Mouse (Mus musculus): ENCODE measurements around the gene Srprb. TPM values are rescaled to one million over a fixed set of nuclear protein-coding genes. Genes with fewer than 3 reads are reported as not detected.

Gene Srprb
- polyA plus RNA-seq, 2 experiments = 17.1 to 18.4 TPM

DNA sequence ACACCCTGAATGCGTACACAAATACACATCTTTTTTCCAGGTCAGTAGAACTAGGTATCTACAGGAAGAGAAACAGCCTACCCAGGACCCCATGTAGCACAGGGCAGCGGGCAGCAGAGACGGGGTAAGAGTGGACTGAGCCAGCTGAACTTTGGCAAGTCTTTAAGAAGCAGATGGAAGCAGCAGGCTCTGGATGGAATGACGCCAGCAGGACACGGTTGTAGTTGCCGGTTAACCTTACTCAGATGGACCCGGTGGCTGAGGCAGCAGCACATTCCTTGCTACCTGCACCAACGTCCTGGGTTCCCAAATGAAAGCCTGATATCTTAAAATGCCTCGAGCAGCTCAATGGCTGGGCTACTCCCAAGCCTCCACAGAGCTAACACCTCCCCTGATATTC is 15.2 kb downstream of the Srprb start:
- no peak for ATAC-seq (ENCODE audit: insufficient read depth)
- no peaks in the 10 kb centered on the region for H3K9me3 ChIP-seq (ENCODE audit: control insufficient read depth, low read length)
- WGBS (ENCODE audit: insufficient replicate concordance) = 68% methylated on average over 9 of the region's 9 CpGs
- H3K27ac ChIP-seq = no peak overlapping the region
- H3K36me3 ChIP-seq (replicated peaks; ENCODE audit: control insufficient read depth, insufficient read depth, low read depth) = no peaks in the 10 kb centered on the region; the same call in 1 of the 2 replicates
- H3K4me3 ChIP-seq (ENCODE audit: insufficient read depth in 1 of 2, low read depth in 2 of 2, low read length in 2 of 2) = no peak overlapping the region
- H3K27me3 ChIP-seq (ENCODE audit: control insufficient read depth, insufficient read depth, low read length) = no peaks in the 10 kb centered on the region; the same call in 1 of the 2 replicates
- H3K9ac ChIP-seq (replicated peaks) = no peak overlapping the region
- no peaks in the 10 kb centered on the region for H3K4me1 ChIP-seq (replicated peaks; ENCODE audit: control insufficient read depth in 2 of 2, insufficient read depth in 2 of 2, low read length in 1 of 2)
- DNase-seq (ENCODE audit: low read depth in 3 of 3, low spot score in 3 of 3) = no peak
- no peak overlapping the region for H3K4me2 ChIP-seq (ENCODE audit: low read depth)
- TF ChIP-seq EP300 (IDR thresholded peaks at IDR 0.05; ENCODE audit: low read depth) = no peak
- no peak for TF ChIP-seq CTCF (IDR thresholded peaks at IDR 0.05; ENCODE audit: low read depth)

- H3K4me3 ChIP-seq (ENCODE audit: insufficient read depth in 1 of 2, low read depth in 2 of 2, low read length in 2 of 2) = no peak overlapping the region
- H3K4me2 ChIP-seq (ENCODE audit: low read depth) = no peak overlapping the region
- no peak overlapping the region for H3K9ac ChIP-seq (replicated peaks)
- H3K36me3 ChIP-seq (replicated peaks; ENCODE audit: control insufficient read depth, insufficient read depth, low read depth) = no peaks in the 10 kb centered on the region; the same call in 1 of the 2 replicates
- no peaks in the 10 kb centered on the region; the same call in 1 of the 2 replicates for H3K27me3 ChIP-seq (ENCODE audit: control insufficient read depth, insufficient read depth, low read length)
- ATAC-seq (ENCODE audit: insufficient read depth) = no peak
- H3K4me1 ChIP-seq (replicated peaks; ENCODE audit: control insufficient read depth in 2 of 2, insufficient read depth in 2 of 2, low read length in 1 of 2) = peaks cover 0 to 2% of the 10 kb centered on the region in 2 experiments; a peak in 1 of 4 replicates
- H3K27ac ChIP-seq = no peak overlapping the region
- no peaks in the 10 kb centered on the region for H3K9me3 ChIP-seq (ENCODE audit: control insufficient read depth, low read length)
- DNase-seq (ENCODE audit: low read depth in 3 of 3, low spot score in 3 of 3) = no peak
- no peak for TF ChIP-seq CTCF (IDR thresholded peaks at IDR 0.05; ENCODE audit: low read depth)
- TF ChIP-seq EP300 (IDR thresholded peaks at IDR 0.05; ENCODE audit: low read depth) = no peak
- WGBS (ENCODE audit: insufficient replicate concordance) = 76% methylated on average over 8 of the region's 8 CpGs
Observed at GRCm38 (mm10) chr9:103185946-103186345, 16.0 kb downstream of the Srprb start.

DNA sequence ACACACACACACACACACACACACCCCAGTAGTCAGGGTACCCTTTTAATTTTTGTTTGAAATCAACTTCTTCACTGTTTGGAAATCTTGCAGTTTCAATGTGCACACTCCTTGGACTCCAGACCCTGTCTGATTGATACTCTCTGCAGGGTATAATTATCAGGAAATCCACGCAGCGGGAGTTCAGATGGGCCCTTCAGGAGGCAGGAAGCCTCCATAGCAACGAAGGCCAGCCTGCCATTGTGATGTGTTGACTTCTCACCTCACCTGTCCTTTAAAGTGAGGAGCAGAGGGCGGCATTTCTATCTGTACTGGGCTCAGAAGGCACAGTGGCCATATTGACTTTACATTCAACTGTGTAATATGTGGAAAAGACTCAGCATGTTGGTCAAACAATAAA is 17.1 kb downstream of the Srprb start:
- DNase-seq (ENCODE audit: low read depth in 3 of 3, low spot score in 3 of 3) = no peak
- WGBS (ENCODE audit: insufficient replicate concordance) = 53% methylated on average over 4 of the region's 4 CpGs
- Histone ChIP-seq H3K36me3 (replicated peaks; ENCODE audit: control insufficient read depth, insufficient read depth, low read depth) (no peaks in the 10 kb centered on the region; the same call in 1 of the 2 replicates), H3K9me3 (ENCODE audit: control insufficient read depth, low read length) (no peaks in the 10 kb centered on the region), H3K4me2 (ENCODE audit: low read depth) (no peak overlapping the region), H3K27me3 (ENCODE audit: control insufficient read depth, insufficient read depth, low read length) (no peaks in the 10 kb centered on the region; the same call in 1 of the 2 replicates), H3K4me1 (replicated peaks; ENCODE audit: control insufficient read depth in 2 of 2, insufficient read depth in 2 of 2, low read length in 1 of 2) (peaks cover 4 to 8% of the 10 kb centered on the region in 2 experiments), H3K4me3 (ENCODE audit: insufficient read depth in 1 of 2, low read depth in 2 of 2, low read length in 2 of 2) (no peak overlapping the region), H3K27ac (no peak overlapping the region), H3K9ac (replicated peaks) (no peak overlapping the region)
- TF ChIP-seq EP300 (IDR thresholded peaks at IDR 0.05; ENCODE audit: low read depth) = no peak
- no peak for TF ChIP-seq CTCF (IDR thresholded peaks at IDR 0.05; ENCODE audit: low read depth)
- ATAC-seq (ENCODE audit: insufficient read depth) = no peak

GRCm38 (mm10) chr9:103181886-103182285 is 20.1 kb downstream of the Srprb start:
- Histone ChIP-seq H3K27me3 (ENCODE audit: control insufficient read depth, insufficient read depth, low read length) (no peaks in the 10 kb centered on the region; the same call in 1 of the 2 replicates), H3K4me2 (ENCODE audit: low read depth) (no peak overlapping the region), H3K4me3 (ENCODE audit: insufficient read depth in 1 of 2, low read depth in 2 of 2, low read length in 2 of 2) (no peak overlapping the region), H3K4me1 (replicated peaks; ENCODE audit: control insufficient read depth in 2 of 2, insufficient read depth in 2 of 2, low read length in 1 of 2) (peaks cover 4 to 8% of the 10 kb centered on the region in 2 experiments), H3K9ac (replicated peaks) (no peak overlapping the region), H3K9me3 (ENCODE audit: control insufficient read depth, low read length) (no peaks in the 10 kb centered on the region), H3K27ac (no peak overlapping the region), H3K36me3 (replicated peaks; ENCODE audit: control insufficient read depth, insufficient read depth, low read depth) (no peaks in the 10 kb centered on the region)
- no peak for TF ChIP-seq CTCF (IDR thresholded peaks at IDR 0.05; ENCODE audit: low read depth)
- TF ChIP-seq EP300 (IDR thresholded peaks at IDR 0.05; ENCODE audit: low read depth) = no peak
- WGBS (ENCODE audit: insufficient replicate concordance) = 81% methylated on average over 8 of the region's 8 CpGs
- ATAC-seq (ENCODE audit: insufficient read depth) = no peak
- DNase-seq (ENCODE audit: low read depth in 3 of 3, low spot score in 3 of 3) = no peak

DNA sequence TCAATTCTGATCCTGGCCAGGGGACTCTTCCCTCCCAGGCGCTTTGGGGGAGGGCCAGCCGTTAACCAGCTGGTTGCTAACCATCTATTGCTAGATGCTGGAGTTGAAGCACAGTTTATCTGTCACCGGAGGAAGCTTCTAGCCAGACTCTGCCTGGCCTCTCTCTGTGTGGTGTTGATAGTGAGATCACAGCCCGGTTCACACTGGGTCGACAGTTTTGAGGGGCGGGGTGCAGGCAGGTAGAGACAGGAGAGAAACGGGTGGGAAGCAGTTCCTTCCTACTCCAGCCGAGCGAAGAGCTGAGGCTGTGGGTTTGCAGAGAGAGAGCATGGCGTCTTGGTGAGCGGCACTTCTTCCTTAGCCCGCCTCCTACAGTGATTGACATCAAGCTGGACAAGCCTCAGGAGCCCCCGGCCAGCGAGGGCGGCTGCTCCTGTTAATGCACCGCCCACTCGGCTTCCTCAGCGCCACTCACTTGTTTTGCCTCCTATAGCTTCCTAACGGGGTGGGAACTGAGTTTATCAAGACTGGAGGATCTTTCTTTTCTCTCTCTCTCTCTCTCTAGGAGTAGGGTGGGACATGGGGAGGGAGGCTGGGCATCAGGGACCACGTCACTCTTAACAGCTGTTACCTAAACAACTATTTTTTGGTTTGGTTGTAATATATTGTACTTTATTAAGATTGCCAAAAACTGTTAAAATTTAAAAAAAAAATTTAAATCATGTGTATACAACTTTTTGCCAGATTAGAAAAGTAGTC is 21.0 kb downstream of the Srprb start:
- ATAC-seq (ENCODE audit: insufficient read depth) (peak; percentile 87), DNase-seq (ENCODE audit: low read depth in 3 of 3, low spot score in 3 of 3) (peak; percentile 62 to 70 (median 64))
- peaks cover 4 to 8% of the 10 kb centered on the region in 2 experiments for H3K4me1 ChIP-seq (replicated peaks; ENCODE audit: control insufficient read depth in 2 of 2, insufficient read depth in 2 of 2, low read length in 1 of 2)
- H3K9me3 ChIP-seq (ENCODE audit: control insufficient read depth, low read length) = no peaks in the 10 kb centered on the region
- H3K4me2 ChIP-seq (ENCODE audit: low read depth) = peak overlapping the region; percentile 67
- no peaks in the 10 kb centered on the region; the same call in 1 of the 2 replicates for H3K27me3 ChIP-seq (ENCODE audit: control insufficient read depth, insufficient read depth, low read length)
- H3K9ac ChIP-seq (replicated peaks) = peak overlapping the region; percentile 50
- H3K4me3 ChIP-seq (ENCODE audit: insufficient read depth in 1 of 2, low read depth in 2 of 2, low read length in 2 of 2) = peak overlapping the region; percentile 54 to 80
- WGBS (ENCODE audit: insufficient replicate concordance) = 2% methylated on average over 20 of the region's 20 CpGs
- TF ChIP-seq CTCF (IDR thresholded peaks at IDR 0.05; ENCODE audit: low read depth) = no peak
- TF ChIP-seq EP300 (IDR thresholded peaks at IDR 0.05; ENCODE audit: low read depth) = no peak
- no peaks in the 10 kb centered on the region for H3K36me3 ChIP-seq (replicated peaks; ENCODE audit: control insufficient read depth, insufficient read depth, low read depth)
- no peak overlapping the region for H3K27ac ChIP-seq

Measured in liver, embryonic 14.5 days (tissue).